Mouse (Mus musculus): Measurements from ENCODE around the gene Inafm1. TPM values are rescaled to one million over a fixed set of nuclear protein-coding genes. Genes with fewer than 3 reads are reported as not detected.
A peak's percentile ranks its signal among the peaks of the same experiment; 100 is the strongest.

The Inafm1 gene
- 33.7 and 53.6 TPM in 2 replicates for polyA plus RNA-seq (2012; rRNA removed)

GRCm38 (mm10) chr7:16273081-16273765 is at the start of gene Inafm1:
TSS of gene Inafm1 (minus strand) at chr7:16273617.
- Histone ChIP-seq H3K36me3 (ENCODE audit: control insufficient read depth, insufficient read depth, low read length) (peaks cover 19% of the 10 kb centered on the region), H3K4me1 (ENCODE audit: control insufficient read depth, insufficient read depth, insufficient read length) (peaks cover 12% of the 10 kb centered on the region), H3K4me3 (ENCODE audit: extremely low read depth, insufficient read depth, insufficient read length) (peak within 1 kb of the TSS; percentile 84), H3K27me3 (ENCODE audit: control insufficient read depth, insufficient read depth, low read length) (no peaks in the 10 kb centered on the region), H3K27ac (ENCODE audit: insufficient read depth, low read length) (peak within 1 kb of the TSS; percentile 75)
- DNase-seq (ENCODE audit: low read depth in 1 of 2, low spot score in 2 of 2) = peak; percentile 86 to 87
- TF ChIP-seq CTCF (IDR thresholded peaks at IDR 0.05; ENCODE audit: extremely low read depth, insufficient read depth, insufficient read length, insufficient replicate concordance) (no peak), POLR2A (IDR thresholded peaks at IDR 0.05; ENCODE audit: low read depth, low read length) (0 out of 2 replicates have a peak, but pooled peaks have one; percentile 3)
- WGBS = 1% methylated on average over 43 of the region's 49 CpGs

DNA sequence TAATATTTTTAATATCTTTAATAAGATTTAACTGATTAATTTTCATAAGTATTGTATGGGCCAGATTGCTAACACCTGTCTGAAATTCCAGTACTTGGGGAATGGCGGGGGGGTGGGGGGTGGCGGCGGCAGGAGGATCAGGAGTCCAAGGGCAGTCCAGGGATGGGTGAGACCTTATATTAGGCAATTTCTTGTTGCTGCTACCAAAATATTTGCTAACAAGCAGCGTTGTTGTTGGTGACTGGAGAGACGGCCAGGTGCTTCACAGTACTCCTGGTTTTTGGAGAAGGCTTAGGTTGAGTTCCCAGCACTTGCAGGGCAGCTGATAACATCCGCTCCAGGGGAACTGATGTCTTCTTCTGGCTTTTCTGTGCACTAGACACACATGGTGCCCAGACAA is 47.1 kb upstream of the Inafm1 start:
- DNase-seq (ENCODE audit: low read depth in 1 of 2, low spot score in 2 of 2) = no peak
- Histone ChIP-seq H3K4me3 (ENCODE audit: extremely low read depth, insufficient read depth, insufficient read length) (no peak overlapping the region), H3K27ac (ENCODE audit: insufficient read depth, low read length) (no peak overlapping the region), H3K4me1 (ENCODE audit: control insufficient read depth, insufficient read depth, insufficient read length) (no peaks in the 10 kb centered on the region), H3K27me3 (ENCODE audit: control insufficient read depth, insufficient read depth, low read length) (no peaks in the 10 kb centered on the region), H3K36me3 (ENCODE audit: control insufficient read depth, insufficient read depth, low read length) (peaks cover 10% of the 10 kb centered on the region)
- TF ChIP-seq POLR2A (IDR thresholded peaks at IDR 0.05; ENCODE audit: low read depth, low read length) = no peak
- no peak for TF ChIP-seq CTCF (IDR thresholded peaks at IDR 0.05; ENCODE audit: extremely low read depth, insufficient read depth, insufficient read length, insufficient replicate concordance)
- WGBS = 96% methylated on average over 6 of the region's 6 CpGs

GRCm38 (mm10) chr7:16319216-16319615 is 45.8 kb upstream of the Inafm1 start:
- Histone ChIP-seq H3K36me3 (ENCODE audit: control insufficient read depth, insufficient read depth, low read length) (peaks cover 10% of the 10 kb centered on the region), H3K27ac (ENCODE audit: insufficient read depth, low read length) (no peak overlapping the region), H3K4me3 (ENCODE audit: extremely low read depth, insufficient read depth, insufficient read length) (no peak overlapping the region), H3K4me1 (ENCODE audit: control insufficient read depth, insufficient read depth, insufficient read length) (peaks cover 1% of the 10 kb centered on the region; the same call in 1 of the 2 replicates), H3K27me3 (ENCODE audit: control insufficient read depth, insufficient read depth, low read length) (no peaks in the 10 kb centered on the region)
- no peak for DNase-seq (ENCODE audit: low read depth in 1 of 2, low spot score in 2 of 2)
- TF ChIP-seq CTCF (IDR thresholded peaks at IDR 0.05; ENCODE audit: extremely low read depth, insufficient read depth, insufficient read length, insufficient replicate concordance) (no peak), POLR2A (IDR thresholded peaks at IDR 0.05; ENCODE audit: low read depth, low read length) (no peak)
- 96% methylated on average over 4 of the region's 4 CpGs for WGBS

- peaks cover 3% of the 10 kb centered on the region; the same call in 1 of the 2 replicates for H3K27me3 ChIP-seq (ENCODE audit: control insufficient read depth, insufficient read depth, low read length)
- peaks cover 10% of the 10 kb centered on the region for H3K36me3 ChIP-seq (ENCODE audit: control insufficient read depth, insufficient read depth, low read length)
- TF ChIP-seq POLR2A (IDR thresholded peaks at IDR 0.05; ENCODE audit: low read depth, low read length) (no peak), CTCF (IDR thresholded peaks at IDR 0.05; ENCODE audit: extremely low read depth, insufficient read depth, insufficient read length, insufficient replicate concordance) (no peak)
- no peak overlapping the region for H3K27ac ChIP-seq (ENCODE audit: insufficient read depth, low read length)
- peaks cover 14% of the 10 kb centered on the region for H3K4me1 ChIP-seq (ENCODE audit: control insufficient read depth, insufficient read depth, insufficient read length)
- no peak for DNase-seq (ENCODE audit: low read depth in 1 of 2, low spot score in 2 of 2)
- 95% methylated on average over 14 of the region's 14 CpGs for WGBS
- no peak overlapping the region for H3K4me3 ChIP-seq (ENCODE audit: extremely low read depth, insufficient read depth, insufficient read length)
These were observed 43.7 kb upstream of the Inafm1 start for GRCm38 (mm10) chr7:16317094-16317493.

DNA sequence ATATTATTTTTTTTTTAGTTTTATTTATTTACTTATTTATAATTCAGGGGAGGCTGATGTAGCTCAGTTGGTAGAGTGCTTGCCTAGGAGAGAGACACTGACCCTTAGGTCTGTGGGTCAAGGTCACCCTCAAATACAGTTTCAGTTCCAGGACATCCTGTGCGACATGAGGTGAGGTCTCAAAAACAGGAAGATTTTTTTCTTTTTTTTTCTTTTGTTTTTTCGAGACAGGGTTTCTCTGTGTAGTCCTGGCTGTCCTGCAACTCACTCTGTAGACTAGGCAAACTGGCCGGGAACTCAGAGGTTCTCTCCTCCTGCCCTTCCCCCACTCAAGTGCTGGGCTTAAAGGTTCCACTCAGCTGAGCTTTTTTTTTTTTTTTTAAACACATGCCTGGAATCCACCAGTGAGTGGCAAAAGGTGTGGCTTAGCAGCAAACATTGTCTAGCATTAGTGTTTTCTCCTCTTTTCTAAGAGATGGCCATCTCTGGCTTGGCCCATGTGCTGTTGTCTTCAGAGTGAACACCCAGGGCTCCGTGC is 41.9 kb upstream of the Inafm1 start:
- Histone ChIP-seq H3K4me3 (ENCODE audit: extremely low read depth, insufficient read depth, insufficient read length) (no peak overlapping the region), H3K36me3 (ENCODE audit: control insufficient read depth, insufficient read depth, low read length) (peaks cover 10% of the 10 kb centered on the region), H3K27me3 (ENCODE audit: control insufficient read depth, insufficient read depth, low read length) (peaks cover 5% of the 10 kb centered on the region; the same call in 1 of the 2 replicates), H3K4me1 (ENCODE audit: control insufficient read depth, insufficient read depth, insufficient read length) (peaks cover 21% of the 10 kb centered on the region), H3K27ac (ENCODE audit: insufficient read depth, low read length) (no peak overlapping the region)
- TF ChIP-seq POLR2A (IDR thresholded peaks at IDR 0.05; ENCODE audit: low read depth, low read length) (no peak), CTCF (IDR thresholded peaks at IDR 0.05; ENCODE audit: extremely low read depth, insufficient read depth, insufficient read length, insufficient replicate concordance) (no peak)
- 56% methylated on average over 4 of the region's 4 CpGs for WGBS
- DNase-seq (ENCODE audit: low read depth in 1 of 2, low spot score in 2 of 2) = no peak

DNA sequence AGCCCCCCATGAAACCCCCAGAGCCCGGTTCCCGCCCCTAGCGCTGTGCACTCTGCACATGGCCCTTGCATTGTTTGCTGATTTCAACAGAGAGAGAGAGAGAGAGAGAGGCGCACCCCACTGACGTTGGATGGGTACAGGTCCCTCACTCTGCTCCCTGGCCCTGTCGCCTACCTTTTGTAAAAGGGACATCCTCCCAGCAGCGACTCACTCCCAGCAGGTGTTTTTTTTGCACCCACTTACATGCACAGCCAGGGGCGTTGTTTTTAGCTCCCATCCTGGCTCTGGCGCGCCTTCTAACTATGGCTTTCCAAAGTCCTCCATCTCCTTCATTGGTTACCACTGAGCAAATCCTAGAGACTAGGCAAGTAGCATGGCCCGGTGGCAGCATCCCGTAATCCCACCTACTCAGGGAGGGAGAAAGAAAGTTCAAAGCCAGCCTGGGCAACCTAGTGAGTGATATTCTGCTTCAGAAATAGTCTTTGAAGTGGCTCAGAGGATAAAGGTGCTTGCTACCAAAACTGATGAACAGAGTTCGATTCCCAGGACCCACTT is 40.9 kb upstream of the Inafm1 start:
- 37% methylated on average over 13 of the region's 13 CpGs for WGBS
- peaks cover 5% of the 10 kb centered on the region; the same call in 1 of the 2 replicates for H3K27me3 ChIP-seq (ENCODE audit: control insufficient read depth, insufficient read depth, low read length)
- no peak for DNase-seq (ENCODE audit: low read depth in 1 of 2, low spot score in 2 of 2)
- TF ChIP-seq CTCF (IDR thresholded peaks at IDR 0.05; ENCODE audit: extremely low read depth, insufficient read depth, insufficient read length, insufficient replicate concordance) (no peak), POLR2A (IDR thresholded peaks at IDR 0.05; ENCODE audit: low read depth, low read length) (no peak)
- peaks cover 10% of the 10 kb centered on the region for H3K36me3 ChIP-seq (ENCODE audit: control insufficient read depth, insufficient read depth, low read length)
- peak overlapping the region; percentile 20; the same call in 1 of the 2 replicates for H3K27ac ChIP-seq (ENCODE audit: insufficient read depth, low read length)
- peaks cover 26% of the 10 kb centered on the region for H3K4me1 ChIP-seq (ENCODE audit: control insufficient read depth, insufficient read depth, insufficient read length)
- H3K4me3 ChIP-seq (ENCODE audit: extremely low read depth, insufficient read depth, insufficient read length) = peak overlapping the region; percentile 20; the same call in 1 of the 2 replicates
